Mouse (Mus musculus) spleen, adult 2 months (tissue): Measurements from ENCODE around the gene Tacc2. TPM values are rescaled to one million over a fixed set of nuclear protein-coding genes. Genes with fewer than 3 reads are reported as not detected.

ENCODE experiments used
- DNase-seq, 2 experiments: peaks; one replicate each; pipeline versions ENCODE4 v3.0.0 to v3.0.0-alpha.2; 2012 to 2021; ENCODE audit warnings: low spot score in 2 of 2, low read depth in 1 of 2
- H3K27ac ChIP-seq: fragments of 200-500 bp; 2 replicates; pipeline ENCODE4 v1.5.1; 2012; ENCODE audit warnings: low read length, inconsistent platforms; ENCODE audit not compliant: insufficient read depth
- H3K27me3 ChIP-seq: fragments of 200-500 bp; 2 replicates; pipeline ENCODE4 v1.6.1; 2012; ENCODE audit warnings: mild to moderate bottlenecking, moderate library complexity, low read length, inconsistent platforms; ENCODE audit not compliant: control insufficient read depth, insufficient read depth
- H3K36me3 ChIP-seq: fragments of 200-500 bp; 2 replicates; pipeline ENCODE4 v1.6.1; 2012; ENCODE audit warnings: mild to moderate bottlenecking, low read length, inconsistent platforms; ENCODE audit not compliant: control insufficient read depth, insufficient read depth
- H3K4me1 ChIP-seq: fragments of 200-500 bp; 2 replicates; pipeline ENCODE4 v1.6.1; 2011; ENCODE audit warnings: inconsistent platforms; ENCODE audit not compliant: control insufficient read depth, insufficient read depth, insufficient read length
- H3K4me3 ChIP-seq: fragments of 200-500 bp; 2 replicates; pipeline ENCODE4 v1.5.1; 2011; ENCODE audit warnings: mild to moderate bottlenecking, inconsistent platforms; ENCODE audit not compliant: insufficient read depth, insufficient read length; ENCODE audit errors: extremely low read depth
- CTCF ChIP-seq: fragments of 200-500 bp; IDR thresholded peaks from 2 replicates; pipeline ENCODE4 v1.5.1; 2011; ENCODE audit warnings: mild to moderate bottlenecking, inconsistent platforms; ENCODE audit not compliant: insufficient read depth, insufficient read length, insufficient replicate concordance; ENCODE audit errors: extremely low read depth
- POLR2A ChIP-seq: fragments of 200-500 bp; IDR thresholded peaks from 2 replicates; pipeline ENCODE4 v1.6.1; 2011; ENCODE audit warnings: low read depth, low read length, inconsistent platforms
- WGBS: fragments of 180-500 bp; shearing (Covaris S2); methylation state at CpG from one replicate; pipeline ENCODE4 v1.1.7; 2018; 5-methylcytosine and 5-hydroxymethylcytosine counted together
- polyA plus RNA-seq: library from polyadenylated mRNA; depleted of rRNA; stranded (reverse); fragments of >200 nt; gene quantifications from 2 replicates; pipeline ENCODE4 v1.2.3, GENCODE M21; 2012

Gene Tacc2
- polyA plus RNA-seq, 1 experiment, result 4.3 TPM

DNA sequence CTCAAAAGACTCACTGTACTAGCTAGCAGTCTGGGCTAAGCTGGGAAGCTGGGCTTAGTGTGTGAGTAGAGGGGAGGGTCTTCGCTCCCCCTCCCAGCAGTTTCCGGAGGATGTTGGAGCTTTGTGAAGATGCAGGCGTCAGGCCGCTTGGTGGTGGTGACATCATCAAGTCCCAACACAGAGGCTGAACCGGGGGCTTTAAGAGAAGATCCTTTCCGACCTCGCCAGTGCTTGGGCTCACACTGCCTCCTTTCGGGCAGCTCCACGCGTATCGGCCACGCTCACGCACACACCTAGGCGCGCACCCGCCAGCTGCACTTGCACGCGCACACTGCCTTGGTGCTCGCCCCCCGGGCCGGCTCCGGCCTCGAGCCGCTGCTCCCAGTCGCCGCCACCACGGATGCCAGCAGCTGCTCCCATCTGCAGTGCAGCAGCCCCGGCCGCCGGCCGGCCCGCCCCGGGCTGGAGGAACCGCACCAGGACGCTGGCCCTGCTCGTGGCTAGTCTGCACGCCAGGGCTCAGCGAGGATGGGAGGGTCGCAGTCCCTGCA is 115.2 kb downstream of the Tacc2 start:
- no peaks in the 10 kb centered on the region for H3K36me3 ChIP-seq
- WGBS, result 2% methylated on average over 39 of the region's 39 CpGs
- TF ChIP-seq CTCF, result no peak
- no peak for TF ChIP-seq POLR2A
- H3K4me3 ChIP-seq, result peak overlapping the region; percentile 49; the same call in 1 of the 2 replicates
- no peak overlapping the region for H3K27ac ChIP-seq
- no peaks in the 10 kb centered on the region; the same call in 1 of the 2 replicates for H3K4me1 ChIP-seq
- no peak for DNase-seq
- peaks cover 4% of the 10 kb centered on the region; the same call in 1 of the 2 replicates for H3K27me3 ChIP-seq

DNA sequence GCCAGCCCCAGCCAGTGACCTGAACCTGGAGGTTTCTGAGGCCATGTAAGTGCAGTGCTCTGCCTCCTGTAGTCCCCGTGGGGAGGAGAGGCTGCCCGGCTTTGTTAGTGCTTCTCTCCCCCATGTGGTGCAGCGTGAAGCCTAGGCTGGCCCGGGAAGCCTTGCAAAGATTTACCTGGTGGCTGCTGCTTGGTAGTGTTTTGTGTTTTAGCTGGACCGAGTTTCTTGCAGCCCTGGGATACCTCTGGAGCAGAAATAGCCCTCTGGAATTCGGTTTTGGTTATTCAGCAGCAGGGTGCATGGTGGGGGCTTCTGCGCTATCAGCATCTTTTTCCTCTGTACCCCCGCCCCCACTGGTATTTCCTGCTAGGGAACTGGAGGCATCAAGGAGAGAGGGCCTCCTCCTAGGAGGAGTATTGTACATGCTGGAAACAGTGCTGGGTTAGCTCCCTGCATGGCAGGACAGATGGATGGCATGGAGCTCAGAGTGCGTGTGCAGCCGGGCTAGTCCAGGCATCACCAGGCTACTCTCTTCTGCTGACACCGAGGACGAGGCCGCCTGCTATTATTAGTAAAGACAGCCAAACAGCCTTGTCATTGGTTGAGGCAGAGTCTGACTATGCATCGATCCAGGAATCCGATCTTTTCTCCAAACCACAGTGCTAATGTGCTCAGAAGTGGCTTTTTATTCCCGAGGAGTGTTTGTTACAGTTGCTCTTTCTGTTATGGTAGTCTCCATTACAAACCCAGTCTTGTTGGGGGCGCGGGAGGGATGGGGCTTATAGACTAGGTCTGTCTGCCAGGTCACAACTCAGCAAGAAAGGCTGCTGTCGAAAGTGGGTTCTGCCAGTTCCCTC is 115.9 kb downstream of the Tacc2 start:
- no peak overlapping the region for H3K27ac ChIP-seq
- peak overlapping the region; percentile 49; the same call in 1 of the 2 replicates for H3K4me3 ChIP-seq

DNA sequence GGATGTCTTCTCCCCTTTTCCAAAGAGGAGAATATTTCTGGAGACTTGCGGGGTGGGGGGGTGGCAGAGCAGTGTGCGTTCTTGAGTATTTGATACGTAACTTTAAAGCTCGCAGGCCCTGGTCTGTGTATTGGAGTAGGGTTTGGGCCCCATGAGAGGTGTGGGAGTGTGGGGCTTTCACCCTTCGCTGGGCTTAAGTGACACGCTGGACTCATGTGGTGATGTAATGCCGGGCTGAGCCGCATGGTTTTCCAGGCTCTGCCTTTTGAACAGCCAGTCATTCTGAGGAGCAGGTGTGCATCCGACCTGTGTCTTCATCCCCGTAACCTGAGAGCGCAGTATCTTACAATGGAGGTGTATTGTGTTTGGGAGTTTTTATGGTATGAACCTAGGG is 116.6 kb downstream of the Tacc2 start:
- H3K4me1 ChIP-seq, result no peaks in the 10 kb centered on the region; the same call in 1 of the 2 replicates
- H3K27ac ChIP-seq, result no peak overlapping the region
- no peak overlapping the region for H3K4me3 ChIP-seq
- H3K27me3 ChIP-seq, result peaks cover 4% of the 10 kb centered on the region; the same call in 1 of the 2 replicates
- 90% methylated on average over 11 of the region's 11 CpGs for WGBS
- DNase-seq, result no peak
- TF ChIP-seq POLR2A (no peak), CTCF (no peak)
- H3K36me3 ChIP-seq, result no peaks in the 10 kb centered on the region

More for the DNA sequence above, 115.9 kb downstream of the Tacc2 start:
- DNase-seq, result no peak
- H3K4me1 ChIP-seq, result no peaks in the 10 kb centered on the region; the same call in 1 of the 2 replicates
- 53% methylated on average over 19 of the region's 19 CpGs for WGBS
- no peak for TF ChIP-seq CTCF
- no peak for TF ChIP-seq POLR2A
- H3K36me3 ChIP-seq, result no peaks in the 10 kb centered on the region
- H3K27me3 ChIP-seq, result peaks cover 4% of the 10 kb centered on the region; the same call in 1 of the 2 replicates

DNA sequence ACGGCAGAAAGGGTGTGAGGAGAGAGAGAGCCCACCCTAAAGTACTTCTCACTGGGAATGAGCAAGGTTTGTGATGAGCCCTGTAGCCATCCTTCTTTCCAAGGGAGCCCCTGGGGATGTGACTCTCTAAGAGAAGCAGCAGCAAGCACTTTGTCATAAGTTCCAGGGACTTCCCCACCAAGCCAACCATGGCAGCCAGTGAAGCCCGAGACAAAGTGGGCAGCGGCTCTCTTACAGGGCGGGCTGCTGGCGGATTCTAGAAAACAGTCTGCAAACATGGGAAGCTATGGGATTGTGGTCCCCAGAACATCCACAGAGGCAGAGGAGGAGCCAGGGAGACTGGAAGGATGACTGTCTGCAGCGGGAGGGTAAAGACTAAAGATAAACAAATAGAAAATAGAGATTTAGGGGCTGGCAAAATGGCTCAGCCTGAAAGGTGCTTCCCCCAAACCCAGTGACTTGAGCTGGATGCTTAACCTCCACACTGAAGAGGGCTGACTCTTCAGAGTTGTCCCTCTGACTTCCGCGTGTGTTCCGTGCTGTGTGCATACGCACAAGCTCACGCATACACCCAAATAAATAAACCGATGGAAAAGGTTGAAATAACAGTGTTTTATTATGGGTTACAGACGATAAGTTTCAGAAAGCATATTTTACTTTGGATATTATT is 118.6 kb downstream of the Tacc2 start:
- H3K4me3 ChIP-seq, result no peak overlapping the region
- peaks cover 4% of the 10 kb centered on the region; the same call in 1 of the 2 replicates for H3K27me3 ChIP-seq
- H3K36me3 ChIP-seq, result no peaks in the 10 kb centered on the region
- TF ChIP-seq POLR2A (no peak), CTCF (no peak)
- H3K27ac ChIP-seq, result no peak overlapping the region
- no peak for DNase-seq
- H3K4me1 ChIP-seq, result no peaks in the 10 kb centered on the region; the same call in 1 of the 2 replicates
- 77% methylated on average over 13 of the region's 13 CpGs for WGBS

DNA sequence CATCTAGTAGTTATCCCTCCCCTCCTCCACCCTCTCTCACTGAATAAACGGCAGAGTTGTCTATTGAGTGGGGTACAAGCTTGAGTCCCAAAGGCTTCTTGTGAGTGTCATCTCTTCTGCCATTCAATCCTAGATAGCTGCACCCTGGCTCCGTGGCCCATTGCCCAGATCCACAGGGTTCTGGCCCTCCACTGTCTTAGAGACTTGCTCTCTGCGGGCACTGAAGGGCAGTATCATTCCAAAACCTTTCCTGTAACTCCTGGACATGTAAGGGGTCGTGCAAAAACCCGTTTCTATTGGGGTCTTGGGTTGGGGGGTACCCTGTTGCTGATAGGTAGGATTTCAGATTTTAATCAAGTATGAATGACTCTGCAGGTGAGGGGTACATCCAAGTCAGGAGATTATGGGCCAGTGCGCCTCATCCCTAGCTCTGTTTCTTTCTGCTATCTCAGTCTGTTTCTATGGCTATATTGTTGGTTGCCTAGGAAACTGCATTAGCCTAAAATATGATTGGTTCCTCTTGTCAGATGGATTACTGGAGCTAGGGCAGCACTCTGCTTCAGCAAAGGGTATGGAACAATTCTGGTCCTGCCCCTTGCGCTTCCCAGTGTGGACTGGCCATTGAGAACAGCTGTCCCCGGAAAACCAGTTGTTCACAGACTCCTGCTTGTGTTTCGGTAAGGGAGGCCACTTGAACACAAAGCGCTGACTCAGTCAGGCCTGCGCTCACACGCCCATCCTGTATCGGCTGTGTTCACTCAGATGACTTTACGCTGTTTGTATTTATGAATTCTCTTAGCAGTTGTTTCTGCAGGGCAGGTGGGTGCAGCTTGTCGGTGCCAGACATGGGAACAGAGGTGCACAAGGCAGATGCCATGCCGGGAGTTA is 119.4 kb downstream of the Tacc2 start:
- DNase-seq, result no peak
- 90% methylated on average over 16 of the region's 16 CpGs for WGBS
- TF ChIP-seq POLR2A, result no peak
- no peak for TF ChIP-seq CTCF

DNA sequence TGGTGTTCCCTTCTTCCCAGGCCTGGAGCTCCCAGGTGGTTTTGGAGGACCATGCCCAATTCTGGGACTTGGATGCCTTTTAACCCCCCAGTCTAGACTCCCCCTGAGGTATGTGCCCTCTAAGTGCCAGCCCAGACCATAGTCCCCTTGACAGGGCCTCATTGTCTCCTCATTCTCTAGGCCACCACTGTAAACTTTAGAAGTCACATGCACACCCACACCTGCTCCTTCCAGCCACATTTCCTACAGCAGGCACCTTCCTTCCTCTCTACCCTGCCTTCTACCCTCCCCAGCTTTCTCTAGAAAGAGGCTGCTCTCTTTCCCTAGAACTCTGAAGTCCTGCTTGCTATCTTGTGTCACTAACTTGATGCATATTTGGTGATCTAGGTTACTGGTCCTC is 121.2 kb downstream of the Tacc2 start:
- TF ChIP-seq CTCF (no peak), POLR2A (no peak)
- H3K27ac ChIP-seq, result no peak overlapping the region
- no peaks in the 10 kb centered on the region for H3K36me3 ChIP-seq
- H3K4me1 ChIP-seq, result no peaks in the 10 kb centered on the region
- H3K27me3 ChIP-seq, result no peaks in the 10 kb centered on the region
- no peak for DNase-seq
- no peak overlapping the region for H3K4me3 ChIP-seq

More for the DNA sequence above, 119.4 kb downstream of the Tacc2 start:
- Histone ChIP-seq H3K4me3 (no peak overlapping the region), H3K36me3 (no peaks in the 10 kb centered on the region), H3K27me3 (peaks cover 4% of the 10 kb centered on the region; the same call in 1 of the 2 replicates), H3K27ac (no peak overlapping the region), H3K4me1 (no peaks in the 10 kb centered on the region; the same call in 1 of the 2 replicates)
